Mouse (Mus musculus): ENCODE data around the gene Zfp526. TPM values are rescaled to one million over a fixed set of nuclear protein-coding genes. Genes with fewer than 3 reads are reported as not detected.
A peak's percentile ranks its signal among the peaks of the same experiment; 100 is the strongest.

The Zfp526 gene
- polyA plus RNA-seq, 1 experiment from 2014 or later: 2.0 TPM

DNA sequence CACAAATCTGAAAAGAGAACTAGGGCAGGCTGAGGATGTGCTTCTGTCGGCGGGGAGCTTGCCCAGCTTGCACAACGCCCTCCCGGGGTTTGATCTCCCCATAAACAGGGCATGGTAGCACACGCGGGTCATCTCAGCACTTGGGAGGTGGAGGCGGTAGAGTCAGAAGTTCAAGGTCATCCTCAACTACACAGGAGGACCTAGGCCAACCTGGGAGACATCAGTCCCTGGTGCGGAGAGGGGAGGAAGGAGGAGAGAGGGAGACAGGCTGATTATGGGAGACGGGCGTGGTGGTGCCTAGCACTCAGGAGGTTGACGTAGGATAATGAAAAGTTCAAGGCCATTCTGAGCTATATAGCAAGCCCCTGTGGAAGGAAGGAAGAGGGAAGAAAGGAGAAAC lies 30.4 kb upstream of the Zfp526 start:
- Histone ChIP-seq H3K4me3 (no peak overlapping the region), H3K27me3 (no peaks in the 10 kb centered on the region), H3K4me1 (replicated peaks) (no peaks in the 10 kb centered on the region), H3K9me3 (no peaks in the 10 kb centered on the region), H3K9ac (no peak overlapping the region), H3K4me2 (no peak overlapping the region), H3K27ac (replicated peaks) (no peak overlapping the region), H3K36me3 (no peaks in the 10 kb centered on the region)
- 84% methylated on average over 11 of the region's 11 CpGs for WGBS
- no peak for ATAC-seq (ENCODE audit: low read depth)

DNA sequence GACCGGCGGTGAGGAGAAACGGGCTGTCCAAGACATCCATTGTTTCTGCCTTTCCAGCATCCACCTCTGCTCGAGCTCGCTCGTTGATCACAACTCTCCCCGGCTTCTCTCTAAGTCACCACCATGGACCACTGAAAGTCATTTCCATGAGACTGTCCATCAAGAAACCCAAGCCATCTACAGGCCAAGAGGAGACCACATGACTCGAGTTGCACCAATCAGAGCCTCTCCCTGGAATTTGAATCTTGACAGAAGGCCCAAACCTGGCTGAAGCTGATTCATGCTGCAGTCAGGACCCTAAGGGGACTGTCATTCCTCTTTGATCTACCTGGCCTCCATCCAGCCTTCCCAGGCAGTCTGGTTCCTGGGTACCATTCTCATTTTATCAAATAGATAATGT lies 29.1 kb upstream of the Zfp526 start:
- Histone ChIP-seq H3K4me2 (no peak overlapping the region), H3K36me3 (no peaks in the 10 kb centered on the region), H3K9ac (no peak overlapping the region), H3K4me1 (replicated peaks) (no peaks in the 10 kb centered on the region), H3K27me3 (no peaks in the 10 kb centered on the region), H3K27ac (replicated peaks) (no peak overlapping the region), H3K4me3 (no peak overlapping the region), H3K9me3 (no peaks in the 10 kb centered on the region)
- 74% methylated on average over 8 of the region's 8 CpGs for WGBS
- ATAC-seq (ENCODE audit: low read depth): no peak

DNA sequence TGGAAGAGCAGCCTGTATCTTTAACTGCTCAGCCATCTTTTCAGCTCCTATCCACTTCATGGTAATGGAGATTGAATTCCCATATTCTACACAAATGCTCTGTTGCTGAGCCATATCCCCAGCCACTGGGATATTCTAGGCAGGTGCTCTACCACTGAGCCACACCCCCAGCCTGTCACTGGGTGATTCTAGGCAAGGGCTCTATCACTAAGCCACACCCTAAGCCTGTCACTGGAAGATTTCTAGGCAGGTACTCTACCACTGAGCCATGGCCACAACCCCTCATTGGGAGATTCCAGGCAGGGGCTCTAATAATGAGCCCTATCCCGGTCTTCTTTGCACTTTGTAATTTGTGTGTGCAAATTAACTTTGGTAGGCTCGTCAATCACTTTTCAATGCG lies 26.1 kb upstream of the Zfp526 start:
- Histone ChIP-seq H3K36me3 (peaks cover 5% of the 10 kb centered on the region), H3K4me2 (no peak overlapping the region), H3K27ac (replicated peaks) (no peak overlapping the region), H3K9me3 (no peaks in the 10 kb centered on the region), H3K9ac (no peak overlapping the region), H3K27me3 (no peaks in the 10 kb centered on the region), H3K4me1 (replicated peaks) (no peaks in the 10 kb centered on the region), H3K4me3 (no peak overlapping the region)
- 76% methylated on average over 3 of the region's 3 CpGs for WGBS
- ATAC-seq (ENCODE audit: low read depth): no peak

DNA sequence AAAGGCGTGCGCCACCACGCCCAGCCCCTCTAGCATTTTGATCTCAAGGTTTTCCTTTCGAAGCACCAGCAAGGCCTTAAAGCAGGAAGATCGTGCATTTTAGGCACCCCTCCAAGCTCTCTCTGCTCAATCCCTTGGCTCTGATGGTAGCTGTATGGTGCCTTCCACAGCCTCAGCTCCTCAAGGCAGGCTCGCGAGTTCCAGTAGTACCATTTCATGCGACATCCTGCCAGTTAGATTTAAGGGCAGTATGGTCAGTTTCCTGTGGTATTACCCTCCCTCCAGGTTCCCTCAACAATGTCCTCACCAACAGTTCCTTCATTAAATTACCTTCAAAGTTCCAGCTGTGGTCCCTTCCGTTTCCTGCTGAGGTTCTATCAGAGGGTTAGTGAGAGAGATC lies 25.1 kb upstream of the Zfp526 start:
- Histone ChIP-seq H3K36me3 (peaks cover 6% of the 10 kb centered on the region), H3K4me2 (no peak overlapping the region), H3K4me3 (no peak overlapping the region), H3K27me3 (no peaks in the 10 kb centered on the region), H3K9me3 (no peaks in the 10 kb centered on the region), H3K27ac (replicated peaks) (no peak overlapping the region), H3K9ac (no peak overlapping the region), H3K4me1 (replicated peaks) (no peaks in the 10 kb centered on the region)
- 85% methylated on average over 9 of the region's 9 CpGs for WGBS
- no peak for ATAC-seq (ENCODE audit: low read depth)

- Histone ChIP-seq H3K9me3 (no peaks in the 10 kb centered on the region), H3K27ac (replicated peaks) (no peak overlapping the region), H3K4me1 (replicated peaks) (no peaks in the 10 kb centered on the region), H3K4me3 (no peak overlapping the region), H3K36me3 (peaks cover 20% of the 10 kb centered on the region), H3K9ac (no peak overlapping the region), H3K27me3 (no peaks in the 10 kb centered on the region), H3K4me2 (no peak overlapping the region)
- 73% methylated on average over 10 of the region's 10 CpGs for whole genome bisulfite sequencing
- no peak for ATAC-seq (ENCODE audit: low read depth)
These were observed 23.7 kb upstream of the Zfp526 start for GRCm38 (mm10) chr7:25197384-25198018.

DNA sequence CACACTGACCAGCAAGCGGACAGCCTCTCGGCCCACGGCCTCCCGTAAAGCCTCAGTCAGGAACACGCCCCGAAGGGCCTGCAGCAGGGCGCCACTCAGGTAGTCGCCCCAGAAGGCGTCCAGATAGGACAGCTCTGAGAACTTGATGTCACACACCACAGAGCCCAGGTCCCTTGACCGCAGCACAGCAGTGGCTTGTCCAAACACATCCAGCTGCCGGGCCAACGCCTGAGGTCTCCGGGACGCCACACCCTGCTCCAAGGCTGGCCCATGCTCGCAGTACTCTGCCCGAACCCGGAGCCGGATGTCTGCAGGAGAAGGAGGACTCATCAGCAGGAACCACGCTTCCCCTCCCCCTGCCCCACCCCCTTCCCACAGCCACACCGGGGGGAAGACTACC lies 17.6 kb upstream of the Zfp526 start:
- WGBS: 90% methylated on average over 19 of the region's 20 CpGs
- Histone ChIP-seq H3K4me1 (replicated peaks) (no peaks in the 10 kb centered on the region), H3K9ac (no peak overlapping the region), H3K4me3 (no peak overlapping the region), H3K27ac (replicated peaks) (no peak overlapping the region), H3K9me3 (no peaks in the 10 kb centered on the region), H3K27me3 (no peaks in the 10 kb centered on the region), H3K36me3 (peaks cover 73% of the 10 kb centered on the region), H3K4me2 (no peak overlapping the region)
- ATAC-seq (ENCODE audit: low read depth): no peak

DNA sequence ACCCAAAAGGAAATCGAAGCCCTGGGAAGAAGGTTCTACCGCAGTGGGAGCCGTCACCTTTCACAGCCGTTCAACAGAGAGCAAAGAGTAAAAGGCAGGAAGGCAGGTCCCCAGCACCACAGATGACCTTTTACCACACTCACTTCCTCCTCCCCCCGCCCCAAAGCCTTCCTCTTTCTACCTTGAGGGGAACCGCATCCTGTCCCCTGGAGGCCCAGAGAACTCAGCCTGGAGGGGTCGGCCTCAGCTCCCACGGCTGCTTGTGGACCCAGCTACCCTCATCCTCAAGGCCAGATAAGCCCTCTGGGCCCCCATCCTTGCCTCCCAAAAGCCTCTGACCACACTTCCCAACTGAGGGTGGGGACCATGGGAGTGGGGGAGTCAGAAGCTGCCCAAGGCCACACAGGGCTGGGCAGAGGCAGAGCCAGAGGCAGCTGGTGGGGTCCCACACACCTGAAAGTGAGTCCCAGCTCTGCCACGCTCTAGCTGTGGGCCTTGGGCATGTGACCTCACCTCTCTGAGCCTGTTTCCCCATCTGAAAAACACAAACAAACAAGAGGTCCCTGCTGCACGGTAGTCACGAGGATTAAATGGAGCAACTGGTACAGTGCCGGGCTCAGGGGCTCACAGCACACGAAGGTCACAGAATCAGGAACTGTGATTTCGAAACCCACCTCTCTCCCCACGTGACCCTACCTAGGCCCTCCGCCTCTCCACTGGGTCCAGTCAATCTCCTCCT lies 15.7 kb upstream of the Zfp526 start:
- Histone ChIP-seq H3K36me3 (peaks cover 85% of the 10 kb centered on the region), H3K9ac (peak overlapping the region; percentile 13; the same call in 1 of the 2 replicates), H3K27ac (replicated peaks) (no peak overlapping the region), H3K4me3 (no peak overlapping the region), H3K9me3 (no peaks in the 10 kb centered on the region), H3K4me1 (replicated peaks) (no peaks in the 10 kb centered on the region), H3K4me2 (no peak overlapping the region), H3K27me3 (no peaks in the 10 kb centered on the region)
- no peak for ATAC-seq (ENCODE audit: low read depth)
- WGBS: 86% methylated on average over 16 of the region's 16 CpGs

DNA sequence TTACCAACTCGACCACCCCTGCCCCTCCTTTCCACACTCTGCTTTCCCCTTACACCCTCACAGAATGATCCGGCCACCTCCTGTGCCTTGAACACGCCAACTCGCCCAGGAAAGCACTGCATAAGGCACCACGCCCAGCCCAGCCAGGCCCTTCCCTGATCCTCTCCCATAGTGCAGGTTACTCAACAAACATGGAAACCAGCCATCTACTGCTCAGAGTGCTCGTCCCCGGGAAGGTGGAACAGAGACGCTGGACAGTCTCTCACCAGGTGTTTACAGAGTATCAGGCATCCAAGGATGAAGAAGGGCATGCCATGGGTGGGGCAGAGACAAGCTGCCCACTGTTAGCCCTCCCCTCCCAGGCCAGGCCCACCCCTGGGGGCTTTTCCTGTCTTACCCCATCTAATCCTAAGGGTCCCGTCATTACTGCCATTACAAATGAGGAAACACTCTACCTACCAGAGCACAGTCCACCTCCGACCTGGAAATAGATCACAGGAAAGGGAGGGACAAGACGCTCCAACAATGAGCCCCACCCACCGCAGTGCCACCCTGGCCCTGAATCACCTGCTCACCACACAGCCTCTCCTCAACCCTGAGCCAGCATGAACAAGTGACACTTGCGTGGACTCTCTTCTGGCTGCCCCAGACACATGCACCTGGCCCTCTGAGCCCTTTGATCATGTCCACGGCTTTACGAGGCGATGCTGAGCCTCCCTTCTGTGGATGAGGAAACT lies 15.0 kb upstream of the Zfp526 start:
- ATAC-seq (ENCODE audit: low read depth): no peak
- no peak overlapping the region for H3K27ac ChIP-seq (replicated peaks)
- H3K4me1 ChIP-seq (replicated peaks): no peaks in the 10 kb centered on the region
- H3K36me3 ChIP-seq: peaks cover 90% of the 10 kb centered on the region
- WGBS: 91% methylated on average over 16 of the region's 16 CpGs
- no peak overlapping the region for H3K4me2 ChIP-seq
- H3K9ac ChIP-seq: no peak overlapping the region
- no peaks in the 10 kb centered on the region for H3K9me3 ChIP-seq
- no peaks in the 10 kb centered on the region for H3K27me3 ChIP-seq
- no peak overlapping the region for H3K4me3 ChIP-seq

- Histone ChIP-seq H3K36me3 (peaks cover 82% of the 10 kb centered on the region), H3K27ac (replicated peaks) (no peak overlapping the region), H3K4me2 (no peak overlapping the region), H3K9me3 (no peaks in the 10 kb centered on the region), H3K9ac (no peak overlapping the region), H3K27me3 (no peaks in the 10 kb centered on the region), H3K4me1 (replicated peaks) (no peaks in the 10 kb centered on the region), H3K4me3 (no peak overlapping the region)
- WGBS: 75% methylated on average over 3 of the region's 3 CpGs
- ATAC-seq (ENCODE audit: low read depth): no peak
These were observed 12.0 kb upstream of the Zfp526 start for GRCm38 (mm10) chr7:25209161-25209622.

DNA sequence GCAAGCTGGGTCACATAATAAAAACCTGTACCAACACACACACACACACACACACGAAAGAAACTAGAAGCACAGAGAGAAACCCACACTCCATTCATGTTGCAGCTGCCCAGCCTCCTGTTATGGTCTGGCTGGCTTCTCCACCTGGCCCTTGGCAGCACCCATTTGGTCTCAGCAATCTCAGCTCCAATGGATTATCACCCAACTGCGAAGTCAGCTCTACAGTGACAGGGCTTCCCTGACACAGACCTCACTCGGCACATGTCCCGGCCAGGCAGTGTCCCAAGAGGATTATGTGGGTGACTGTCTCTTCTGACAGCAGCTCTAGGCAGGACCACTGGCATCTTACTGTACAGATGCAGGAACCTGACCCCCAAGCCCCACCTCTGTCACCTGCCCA lies 10.7 kb upstream of the Zfp526 start:
- H3K4me3 ChIP-seq: no peak overlapping the region
- no peak overlapping the region for H3K27ac ChIP-seq (replicated peaks)
- no peaks in the 10 kb centered on the region for H3K9me3 ChIP-seq
- no peaks in the 10 kb centered on the region for H3K27me3 ChIP-seq
- 89% methylated on average over 4 of the region's 4 CpGs for WGBS
- H3K4me2 ChIP-seq: no peak overlapping the region
- ATAC-seq (ENCODE audit: low read depth): no peak
- H3K4me1 ChIP-seq (replicated peaks): no peaks in the 10 kb centered on the region
- H3K36me3 ChIP-seq: peaks cover 83% of the 10 kb centered on the region
- no peak overlapping the region for H3K9ac ChIP-seq

GRCm38 (mm10) chr7:25213099-25213498 lies 8.1 kb upstream of the Zfp526 start:
- ATAC-seq (ENCODE audit: low read depth): no peak
- Histone ChIP-seq H3K27me3 (no peaks in the 10 kb centered on the region), H3K27ac (replicated peaks) (no peak overlapping the region), H3K4me3 (no peak overlapping the region), H3K9ac (no peak overlapping the region), H3K36me3 (peaks cover 75% of the 10 kb centered on the region), H3K4me1 (replicated peaks) (peaks cover 5% of the 10 kb centered on the region), H3K9me3 (no peaks in the 10 kb centered on the region), H3K4me2 (no peak overlapping the region)
- WGBS: 78% methylated on average over 3 of the region's 3 CpGs

DNA sequence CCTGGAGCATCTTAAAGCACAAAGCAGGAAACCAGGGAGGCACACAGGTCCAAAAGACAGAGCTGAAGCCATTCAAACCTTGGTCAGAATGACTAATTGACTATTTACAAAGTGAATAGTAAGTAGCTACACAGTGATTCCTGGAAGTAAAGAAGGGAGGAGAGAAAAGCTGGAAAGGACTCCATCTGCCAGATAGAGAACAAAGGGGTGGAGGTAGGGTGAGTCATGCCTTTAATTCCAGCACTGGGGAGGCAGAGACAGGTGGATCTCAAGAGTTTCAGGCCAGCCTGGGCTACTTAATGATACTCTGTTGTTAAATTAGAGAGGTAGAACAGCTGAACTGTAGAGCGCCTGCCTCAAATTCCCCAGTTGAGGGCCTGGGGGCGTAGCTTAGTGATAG lies 7.1 kb upstream of the Zfp526 start:
- no peak overlapping the region for H3K9ac ChIP-seq
- whole genome bisulfite sequencing: 91% methylated on average over 2 of the region's 2 CpGs
- H3K9me3 ChIP-seq: no peaks in the 10 kb centered on the region
- ATAC-seq (ENCODE audit: low read depth): no peak
- H3K4me1 ChIP-seq (replicated peaks): peaks cover 15% of the 10 kb centered on the region
- peaks cover 65% of the 10 kb centered on the region for H3K36me3 ChIP-seq
- H3K27me3 ChIP-seq: no peaks in the 10 kb centered on the region
- no peak overlapping the region for H3K4me3 ChIP-seq
- no peak overlapping the region for H3K4me2 ChIP-seq
- H3K27ac ChIP-seq (replicated peaks): no peak overlapping the region

Data from neural tube, embryonic 13.5 days (tissue).